Mouse (Mus musculus) testis, adult 2 months (tissue): ENCODE results near the gene Slit3. TPM values are rescaled to one million over a fixed set of nuclear protein-coding genes. Genes with fewer than 3 reads are reported as not detected.

Source experiments
- H3K27ac ChIP-seq: fragments of 200-500 bp; 2 replicates; pipeline ENCODE4 v1.5.1; 2012; ENCODE audit warnings: low read depth, low read length; ENCODE audit not compliant: control insufficient read depth, insufficient read depth
- H3K27me3 ChIP-seq: fragments of 200-500 bp; 2 replicates; pipeline ENCODE4 v1.6.1; 2012; ENCODE audit warnings: mild to moderate bottlenecking, low read length, moderate library complexity; ENCODE audit not compliant: control insufficient read depth, insufficient read depth
- H3K36me3 ChIP-seq: fragments of 200-500 bp; 2 replicates; pipeline ENCODE4 v1.6.1; 2012; ENCODE audit warnings: mild to moderate bottlenecking, low read length; ENCODE audit not compliant: control insufficient read depth, insufficient read depth
- H3K4me1 ChIP-seq: fragments of 200-500 bp; 2 replicates; pipeline ENCODE4 v1.6.1; 2012; ENCODE audit warnings: low read length; ENCODE audit not compliant: control insufficient read depth, insufficient read depth
- H3K4me3 ChIP-seq: fragments of 200-500 bp; 2 replicates; pipeline ENCODE4 v1.5.1; 2012; ENCODE audit warnings: low read depth, mild to moderate bottlenecking, low read length, moderate library complexity, mixed read lengths; ENCODE audit not compliant: control insufficient read depth
- CTCF ChIP-seq: fragments of 200-500 bp; IDR thresholded peaks from 2 replicates; pipeline ENCODE4 v1.5.1; 2012; ENCODE audit warnings: low read depth, mild to moderate bottlenecking, inconsistent platforms, low read length, moderate library complexity; ENCODE audit not compliant: control insufficient read depth, insufficient read depth, insufficient replicate concordance
- POLR2A ChIP-seq: fragments of 200-500 bp; IDR thresholded peaks from 2 replicates; pipeline ENCODE4 v1.6.1; 2012; ENCODE audit warnings: low read depth, mild to moderate bottlenecking, inconsistent platforms, low read length, moderate library complexity; ENCODE audit not compliant: control insufficient read depth
- polyA plus RNA-seq: library from polyadenylated mRNA; depleted of rRNA; stranded (reverse); fragments of >200 nt; gene quantifications from 2 replicates; pipeline ENCODE4 v1.2.3, GENCODE M21; 2012

Slit3 gene
- polyA plus RNA-seq, 1 experiment: 8.4 TPM

DNA sequence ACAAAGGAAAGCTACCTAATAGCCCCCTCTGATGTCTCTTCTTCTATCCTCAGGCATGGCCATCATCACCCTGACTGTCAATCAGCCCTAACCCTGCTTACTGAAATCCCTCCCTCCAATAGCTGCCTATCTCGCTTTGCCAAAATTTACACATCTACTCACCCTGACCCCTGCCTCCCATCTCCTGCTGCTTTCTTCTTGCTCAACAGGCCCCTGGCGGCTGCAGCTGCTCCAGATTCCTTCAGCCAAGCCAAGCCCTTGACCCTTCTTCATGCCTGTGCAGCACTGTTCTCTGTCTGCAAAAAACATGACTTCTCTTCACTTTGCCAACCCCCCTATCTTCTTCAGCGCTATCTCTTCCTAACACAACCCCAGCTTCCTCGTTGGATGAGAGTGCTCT lies 245.6 kb downstream of the Slit3 start:
- Histone ChIP-seq H3K27ac (no peak overlapping the region), H3K4me3 (no peak overlapping the region), H3K36me3 (no peaks in the 10 kb centered on the region), H3K27me3 (no peaks in the 10 kb centered on the region), H3K4me1 (no peaks in the 10 kb centered on the region)
- TF ChIP-seq CTCF: no peak
- no peak for TF ChIP-seq POLR2A

DNA sequence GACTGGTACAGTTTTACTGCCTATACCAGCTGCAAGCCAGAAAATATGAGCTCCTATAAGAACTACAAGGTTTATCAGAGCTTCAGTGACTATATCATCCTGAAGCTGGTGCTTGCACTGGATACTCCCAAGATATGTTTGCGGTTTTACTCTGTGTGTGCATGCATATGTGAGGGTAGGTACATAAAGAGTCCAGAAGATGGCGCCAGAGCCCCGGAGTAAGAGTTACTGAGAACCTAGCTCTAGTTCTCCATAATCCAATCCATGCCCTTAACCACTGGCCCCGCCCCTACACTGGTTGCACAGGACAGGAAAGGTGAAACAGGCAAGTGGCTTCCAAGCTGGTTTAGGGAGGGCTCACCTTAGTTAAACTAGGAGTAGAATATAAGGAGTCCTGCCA lies 246.2 kb downstream of the Slit3 start:
- no peaks in the 10 kb centered on the region for H3K36me3 ChIP-seq
- H3K27ac ChIP-seq: no peak overlapping the region
- H3K4me1 ChIP-seq: no peaks in the 10 kb centered on the region
- no peak for TF ChIP-seq POLR2A
- TF ChIP-seq CTCF: no peak
- H3K4me3 ChIP-seq: no peak overlapping the region
- no peaks in the 10 kb centered on the region for H3K27me3 ChIP-seq

DNA sequence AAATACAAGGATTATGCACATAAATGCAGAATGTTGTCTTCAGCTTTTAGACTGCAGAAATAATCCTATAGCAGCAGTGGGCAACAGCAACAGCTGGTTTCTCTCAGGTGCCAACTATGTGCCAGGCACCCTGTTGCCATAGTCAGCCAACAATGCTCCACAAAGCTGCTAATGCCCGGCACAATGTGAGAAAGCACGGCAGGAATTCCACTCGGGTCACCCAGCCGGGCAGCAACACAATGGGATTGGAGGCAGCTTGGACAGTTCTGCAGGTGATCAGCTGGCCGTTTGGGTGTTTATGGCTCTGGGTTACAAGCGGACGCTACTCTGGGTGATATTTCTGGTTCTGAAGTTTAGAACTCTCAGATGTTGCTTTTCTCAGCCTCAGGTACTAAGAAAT lies 248.9 kb downstream of the Slit3 start:
- H3K36me3 ChIP-seq: no peaks in the 10 kb centered on the region
- TF ChIP-seq POLR2A (no peak), CTCF (no peak)
- no peaks in the 10 kb centered on the region for H3K27me3 ChIP-seq
- H3K27ac ChIP-seq: no peak overlapping the region
- no peak overlapping the region for H3K4me3 ChIP-seq
- no peaks in the 10 kb centered on the region for H3K4me1 ChIP-seq

DNA sequence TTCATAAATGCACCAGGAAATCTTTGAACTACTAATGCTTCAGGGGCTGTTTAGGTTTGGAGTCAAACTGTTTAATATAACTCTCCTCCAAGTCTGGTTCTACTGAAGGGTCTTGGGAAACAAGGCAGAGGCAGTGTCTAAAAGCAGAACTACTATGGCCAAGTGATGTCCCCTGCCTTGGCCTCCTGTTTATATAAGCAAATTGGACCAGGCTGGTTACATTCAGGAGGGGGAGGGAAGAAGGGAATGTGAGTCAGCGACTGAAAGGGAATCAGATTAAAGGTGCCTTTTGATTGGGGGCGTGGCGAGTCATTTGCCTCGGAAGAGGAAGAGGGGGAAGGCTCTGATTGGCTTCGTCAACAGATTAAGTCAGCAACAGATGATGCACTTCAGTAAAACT lies 249.7 kb downstream of the Slit3 start:
- Histone ChIP-seq H3K4me1 (no peaks in the 10 kb centered on the region), H3K36me3 (no peaks in the 10 kb centered on the region)
- TF ChIP-seq POLR2A: no peak
- no peak for TF ChIP-seq CTCF

GRCm38 (mm10) chr11:35372410-35372809 lies 251.4 kb downstream of the Slit3 start:
- H3K36me3 ChIP-seq: no peaks in the 10 kb centered on the region
- no peaks in the 10 kb centered on the region for H3K27me3 ChIP-seq
- no peaks in the 10 kb centered on the region for H3K4me1 ChIP-seq

More for the DNA sequence above, 249.7 kb downstream of the Slit3 start:
- H3K27ac ChIP-seq: no peak overlapping the region
- no peak overlapping the region for H3K4me3 ChIP-seq
- H3K27me3 ChIP-seq: no peaks in the 10 kb centered on the region

DNA sequence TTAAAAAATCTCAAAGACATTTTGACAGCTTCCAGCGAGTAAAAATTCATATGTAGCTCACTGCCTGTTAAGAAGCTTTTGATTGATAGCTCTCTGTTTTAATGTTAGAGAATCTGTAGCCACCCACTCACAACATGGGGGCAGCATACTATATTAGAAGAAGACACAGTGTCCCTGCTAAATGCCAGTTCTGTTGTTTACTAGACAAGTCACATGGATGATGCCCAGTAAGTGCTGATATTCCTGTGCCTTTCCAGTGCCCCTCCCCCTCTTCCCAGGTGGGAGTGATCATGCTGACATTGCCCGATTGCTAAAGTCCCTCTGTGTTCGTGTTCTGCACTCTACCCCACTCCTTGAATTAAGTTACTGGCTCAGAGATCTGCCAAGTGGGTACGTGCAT lies 254.0 kb downstream of the Slit3 start:
- TF ChIP-seq CTCF (no peak), POLR2A (no peak)
- Histone ChIP-seq H3K27ac (no peak overlapping the region), H3K27me3 (no peaks in the 10 kb centered on the region), H3K36me3 (no peaks in the 10 kb centered on the region), H3K4me3 (no peak overlapping the region), H3K4me1 (no peaks in the 10 kb centered on the region)

More at GRCm38 (mm10) chr11:35372410-35372809, 251.4 kb downstream of the Slit3 start:
- Histone ChIP-seq H3K4me3 (no peak overlapping the region), H3K27ac (no peak overlapping the region)
- TF ChIP-seq POLR2A (no peak), CTCF (no peak)

- Histone ChIP-seq H3K4me3 (no peak overlapping the region), H3K27ac (no peak overlapping the region), H3K36me3 (no peaks in the 10 kb centered on the region), H3K4me1 (no peaks in the 10 kb centered on the region), H3K27me3 (no peaks in the 10 kb centered on the region)
- no peak for TF ChIP-seq POLR2A
- no peak for TF ChIP-seq CTCF
Measured at GRCm38 (mm10) chr11:35378802-35379201, 257.8 kb downstream of the Slit3 start.

DNA sequence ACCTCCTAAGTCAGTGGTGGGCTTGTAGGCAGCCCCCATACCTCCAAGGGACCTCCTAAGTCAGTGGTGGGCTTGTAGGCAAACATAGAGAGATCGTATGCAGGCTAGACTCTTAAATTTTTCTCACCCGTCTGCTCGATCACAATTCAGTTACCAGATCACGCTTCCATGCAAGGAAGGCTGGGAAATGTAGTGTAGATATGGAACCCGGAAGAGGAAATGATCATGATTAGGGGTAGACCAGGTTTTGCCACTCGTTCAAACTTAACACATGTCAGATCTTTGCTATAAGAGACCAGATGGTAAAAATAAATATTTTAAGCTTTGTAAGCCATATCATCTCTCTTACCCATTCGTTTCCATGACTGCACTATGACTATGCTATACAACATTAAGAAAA lies 258.4 kb downstream of the Slit3 start:
- H3K36me3 ChIP-seq: no peaks in the 10 kb centered on the region
- TF ChIP-seq POLR2A (no peak), CTCF (no peak)
- H3K27me3 ChIP-seq: no peaks in the 10 kb centered on the region
- no peak overlapping the region for H3K27ac ChIP-seq
- no peaks in the 10 kb centered on the region; the same call in 1 of the 2 replicates for H3K4me1 ChIP-seq
- no peak overlapping the region for H3K4me3 ChIP-seq
